Comparison of ENCODE assay signal across 8 mouse cellular contexts in genomic region chr11:98027297-98027688, GRCm38 (mm10). TPM values are rescaled to one million over a fixed set of nuclear protein-coding genes. Genes with fewer than 3 reads are reported as not detected.
DNase-seq lines count a peak whose midpoint lies in the region; ATAC-seq and TF ChIP-seq lines count a peak whose summit lies in the region.

No protein-coding gene starts in this region.

- no peaks in the 10 kb centered on the region for H3K27me3 ChIP-seq in neural tube, embryonic 13.5 days

- peak overlapping the region; percentile 80 for H3K4me3 ChIP-seq in lung, adult 2 months (replicated peaks; ENCODE audit: extremely low read depth, low read depth, low read length)
- H3K4me3 ChIP-seq in brown adipose tissue, adult 24 weeks (ENCODE audit: insufficient read depth, low read depth, low read length): peak overlapping the region; percentile 98
- H3K4me3 ChIP-seq in neural tube, embryonic 13.5 days: peak overlapping the region; percentile 81

- ATAC-seq in inflammation-experienced regulatory T-cells, adult 6 months: peak; percentile 14
- no peak for ATAC-seq in neural tube, embryonic 13.5 days (ENCODE audit: low read depth)

- H3K36me3 ChIP-seq in neural tube, embryonic 13.5 days: peaks cover 33% of the 10 kb centered on the region

- no peaks in the 10 kb centered on the region for H3K9me3 ChIP-seq in neural tube, embryonic 13.5 days

- peak overlapping the region; percentile 98 for H3K9ac ChIP-seq in neural tube, embryonic 13.5 days

- under 1% methylated on average over 18 of the region's 18 CpGs for WGBS in lung, adult 2 months
- WGBS in neural tube, embryonic 13.5 days: 0% methylated on average over 18 of the region's 18 CpGs

- no peak for TF ChIP-seq CTCF in lung, adult 2 months (IDR thresholded peaks at IDR 0.05; ENCODE audit: insufficient read depth, low read length)

- H3K4me2 ChIP-seq in neural tube, embryonic 13.5 days: peak overlapping the region; percentile 92

- H3K27ac ChIP-seq in brown adipose tissue, adult 24 weeks (replicated peaks; ENCODE audit: low read depth, low read length): peak overlapping the region; percentile 98
- peak overlapping the region; percentile 92 for H3K27ac ChIP-seq in neural tube, embryonic 13.5 days (replicated peaks)

- no peak for TF ChIP-seq POLR2A in lung, adult 2 months (IDR thresholded peaks at IDR 0.05; ENCODE audit: borderline replicate concordance, extremely low read depth, low read depth, low read length)

- peaks cover 4% of the 10 kb centered on the region; the same call in 1 of the 2 replicates for H3K4me1 ChIP-seq in lung, adult 2 months (ENCODE audit: control insufficient read depth, insufficient read depth, low read length)
- peaks cover 6% of the 10 kb centered on the region; the same call in 1 of the 2 replicates for H3K4me1 ChIP-seq in brown adipose tissue, adult 24 weeks (ENCODE audit: control insufficient read depth, insufficient read depth, insufficient read length, low read length)
- H3K4me1 ChIP-seq in neural tube, embryonic 13.5 days (replicated peaks): peaks cover 37% of the 10 kb centered on the region

- no peak for DNase-seq in lung, adult 2 months
- DNase-seq in lung, postnatal 14 days: no peak
- DNase-seq in thymus, adult 18-20 months: no peak
- DNase-seq in cerebellum, postnatal 14 days: no peak
- no peak for DNase-seq in kidney, adult 18-20 months

RNA-seq across cellular contexts. Expression of gene Rpl19, which starts 0.8 kb away (rescaled TPM):
- 426 and 513 TPM in 2 replicates for polyA plus RNA-seq in lung, adult 2 months (2012; rRNA removed)
- 937 and 961 TPM in 2 replicates for polyA plus RNA-seq in brown adipose tissue, adult 24 weeks (2012; ENCODE audit: insufficient read depth, insufficient read length, missing spikeins)
- polyA plus RNA-seq in inflammation-experienced regulatory T-cells, adult 6 months (2017; shearing (Covaris generic)): 1,000 to 10,000 TPM; 2,465 to 4,071 (median 3,234) TPM
- polyA plus RNA-seq in neural tube, embryonic 13.5 days (2015; fragmentation: Nextera tagmentation; extraction: Ambion mirVana): 660 and 722 TPM in 2 replicates

RNA-seq across cellular contexts. Expression of gene Cacnb1, which starts 4.5 kb away (rescaled TPM):
- polyA plus RNA-seq in lung, adult 2 months (2012; rRNA removed): 16.0 and 25.6 TPM in 2 replicates
- 2.6 and 3.4 TPM in 2 replicates for polyA plus RNA-seq in brown adipose tissue, adult 24 weeks (2012; ENCODE audit: insufficient read depth, insufficient read length, missing spikeins)
- 1 to 10 TPM; 1.5 to 2.7 (median 2.4) TPM for polyA plus RNA-seq in inflammation-experienced regulatory T-cells, adult 6 months (2017; shearing (Covaris generic))
- polyA plus RNA-seq in neural tube, embryonic 13.5 days (2015; fragmentation: Nextera tagmentation; extraction: Ambion mirVana): 50.0 and 52.1 TPM in 2 replicates

RNA-seq across cellular contexts. Expression of gene Stac2, which starts 26.0 kb away (rescaled TPM):
- polyA plus RNA-seq in lung, adult 2 months (2012; rRNA removed): 0.88 and 1.2 TPM in 2 replicates
- polyA plus RNA-seq in brown adipose tissue, adult 24 weeks (2012; ENCODE audit: insufficient read depth, insufficient read length, missing spikeins): 0.44 TPM in 1 of 2 replicates, not detected in the other
- under 1 TPM in 1 of 3 experiments, not detected in 2; 0.23 TPM for polyA plus RNA-seq in inflammation-experienced regulatory T-cells, adult 6 months (2017; shearing (Covaris generic))
- polyA plus RNA-seq in neural tube, embryonic 13.5 days (2015; fragmentation: Nextera tagmentation; extraction: Ambion mirVana): 12.5 and 13.9 TPM in 2 replicates

RNA-seq across cellular contexts. Expression of gene Arl5c, which starts 31.3 kb away (rescaled TPM):
- polyA plus RNA-seq in lung, adult 2 months (2012; rRNA removed): 2.7 and 5.1 TPM in 2 replicates
- polyA plus RNA-seq in brown adipose tissue, adult 24 weeks (2012; ENCODE audit: insufficient read depth, insufficient read length, missing spikeins): 0.87 TPM in 1 of 2 replicates, not detected in the other
- polyA plus RNA-seq in inflammation-experienced regulatory T-cells, adult 6 months (2017; shearing (Covaris generic)): 10 to 100 TPM; 43.8 to 60.5 (median 53.2) TPM
- polyA plus RNA-seq in neural tube, embryonic 13.5 days (2015; fragmentation: Nextera tagmentation; extraction: Ambion mirVana): 5.9 and 8.4 TPM in 2 replicates

RNA-seq across cellular contexts. Expression of gene Plxdc1, which starts 41.0 kb away (rescaled TPM):
- 18.5 and 20.9 TPM in 2 replicates for polyA plus RNA-seq in lung, adult 2 months (2012; rRNA removed)
- 0.38 and 0.55 TPM in 2 replicates for polyA plus RNA-seq in brown adipose tissue, adult 24 weeks (2012; ENCODE audit: insufficient read depth, insufficient read length, missing spikeins)
- polyA plus RNA-seq in inflammation-experienced regulatory T-cells, adult 6 months (2017; shearing (Covaris generic)): 1 to 10 TPM; 1.1 to 8.5 (median 2.2) TPM
- 0.71 and 0.74 TPM in 2 replicates for polyA plus RNA-seq in neural tube, embryonic 13.5 days (2015; fragmentation: Nextera tagmentation; extraction: Ambion mirVana)
